Mouse (Mus musculus): ENCODE measurements around the gene Ccsap. TPM values are rescaled to one million over a fixed set of nuclear protein-coding genes. Genes with fewer than 3 reads are reported as not detected.
"Not testable (repeated sequence)": the region's sequence is repeated elsewhere in the genome, so short reads cannot be mapped to it uniquely, and the experiment has no call there.

Ccsap gene
- total RNA-seq, 2 experiments from 2014 or later = 1.1 to 1.5 TPM

- no peak for DNase-seq (ENCODE audit: low spot score in 2 of 2)
Observed at GRCm38 (mm10) chr8:123840578-123841345, 19.2 kb downstream of the Ccsap start.

GRCm38 (mm10) chr8:123838496-123838895 lies 21.5 kb downstream of the Ccsap start:
- DNase-seq (ENCODE audit: low spot score in 2 of 2) = no peak

GRCm38 (mm10) chr8:123836354-123836753 lies 23.7 kb downstream of the Ccsap start:
- DNase-seq (ENCODE audit: low spot score in 2 of 2) = no peak

- DNase-seq (ENCODE audit: low spot score in 2 of 2) = peak; percentile 48 to 63
Observed at GRCm38 (mm10) chr8:123835451-123835850, 24.6 kb downstream of the Ccsap start.

GRCm38 (mm10) chr8:123832757-123833156 lies 27.3 kb downstream of the Ccsap start:
- DNase-seq (ENCODE audit: low spot score in 2 of 2) = peak; percentile 70 to 81

- no peak for DNase-seq (ENCODE audit: low spot score in 2 of 2)
Observed at GRCm38 (mm10) chr8:123827523-123827922, 32.5 kb downstream of the Ccsap start.

- no peak for DNase-seq (ENCODE audit: low spot score in 2 of 2)
Observed at GRCm38 (mm10) chr8:123826758-123827157, 33.3 kb downstream of the Ccsap start.

GRCm38 (mm10) chr8:123826001-123826400 lies 34.0 kb downstream of the Ccsap start:
- no peak for DNase-seq (ENCODE audit: low spot score in 2 of 2)

- DNase-seq (ENCODE audit: low spot score in 2 of 2) = no peak
Observed at GRCm38 (mm10) chr8:123823532-123824123, 36.4 kb downstream of the Ccsap start.

GRCm38 (mm10) chr8:123823111-123823510 lies 36.9 kb downstream of the Ccsap start:
- DNase-seq (ENCODE audit: low spot score in 2 of 2) = no peak

GRCm38 (mm10) chr8:123820780-123821179 lies 39.2 kb downstream of the Ccsap start:
- no peak for DNase-seq (ENCODE audit: low spot score in 2 of 2)

- DNase-seq (ENCODE audit: low spot score in 2 of 2) = no peak
Observed at GRCm38 (mm10) chr8:123819683-123820610, 40.1 kb downstream of the Ccsap start.

GRCm38 (mm10) chr8:123817747-123818146 lies 42.3 kb downstream of the Ccsap start:
- DNase-seq (ENCODE audit: low spot score in 2 of 2) = no peak

- DNase-seq (ENCODE audit: low spot score in 2 of 2) = no peak
Observed at GRCm38 (mm10) chr8:123816939-123817338, 43.1 kb downstream of the Ccsap start.

GRCm38 (mm10) chr8:123815325-123815724 lies 44.7 kb downstream of the Ccsap start:
- DNase-seq (ENCODE audit: low spot score in 2 of 2) = no peak

GRCm38 (mm10) chr8:123813892-123814266 lies 46.1 kb downstream of the Ccsap start:
- no peak for DNase-seq (ENCODE audit: low spot score in 2 of 2)

- no peak for DNase-seq (ENCODE audit: low spot score in 2 of 2)
Observed at GRCm38 (mm10) chr8:123813173-123813891, 46.7 kb downstream of the Ccsap start.

- no peak for DNase-seq (ENCODE audit: low spot score in 2 of 2)
Observed at GRCm38 (mm10) chr8:123812227-123812626, 47.8 kb downstream of the Ccsap start.

GRCm38 (mm10) chr8:123809342-123809741 lies 50.7 kb downstream of the Ccsap start:
- not testable (repeated sequence) for DNase-seq (ENCODE audit: low spot score in 2 of 2)

- DNase-seq (ENCODE audit: low spot score in 2 of 2) = no peak
Observed at GRCm38 (mm10) chr8:123808671-123809070, 51.3 kb downstream of the Ccsap start.

Measured in adrenal gland, adult 18-20 months (tissue).